Mouse (Mus musculus) bone marrow, adult 2 months (tissue): ENCODE measurements at regions not wholly inside any gene's neighbourhood (a gene's known extent, or its start where the extent isn't known, plus 50 kb on each side); places are given as distances from the start of the nearest gene placed in this dataset.

Experiments used
- CTCF ChIP-seq: fragments of 200-500 bp; IDR thresholded peaks from 2 replicates; pipeline ENCODE4 v1.5.1; 2011; ENCODE audit warnings: low read length, control low read depth; ENCODE audit not compliant: control insufficient read depth, insufficient read depth
- POLR2A ChIP-seq: fragments of 200-500 bp; IDR thresholded peaks from 2 replicates; pipeline ENCODE4 v1.6.1; 2011; ENCODE audit warnings: low read depth, mild to moderate bottlenecking, control low read depth, low read length, borderline replicate concordance; ENCODE audit not compliant: control insufficient read depth

- TF ChIP-seq POLR2A: no peak
- no peak for TF ChIP-seq CTCF
Measured at GRCm38 (mm10) chr15:52095629-52096190, 1789.0 kb upstream of the Gm7489 start.
